Mouse (Mus musculus) spleen, adult 2 months (tissue): Measurements from ENCODE around the gene Pmm2.

Experiments used
- CTCF ChIP-seq: fragments of 200-500 bp; IDR thresholded peaks from 2 replicates; pipeline ENCODE4 v1.5.1; 2011; ENCODE audit warnings: mild to moderate bottlenecking, inconsistent platforms; ENCODE audit not compliant: insufficient read depth, insufficient read length, insufficient replicate concordance; ENCODE audit errors: extremely low read depth
- POLR2A ChIP-seq: fragments of 200-500 bp; IDR thresholded peaks from 2 replicates; pipeline ENCODE4 v1.6.1; 2011; ENCODE audit warnings: low read depth, low read length, inconsistent platforms

- TF ChIP-seq CTCF (no peak), POLR2A (no peak)
These were observed 33.7 kb upstream of the Pmm2 start for GRCm38 (mm10) chr16:8603789-8604188.
